Mouse (Mus musculus) CH12.LX (cell line): Measurements from ENCODE around the gene Mcl1. TPM values are rescaled to one million over a fixed set of nuclear protein-coding genes. Genes with fewer than 3 reads are reported as not detected.

Experiments used
- DNase-seq: peaks from one replicate; pipeline ENCODE4 v3.0.0-alpha.2; 2013; ENCODE audit errors: extremely low read depth
- H3K27ac ChIP-seq: 2 replicates; pipeline ENCODE4 v1.5.1; 2012; ENCODE audit warnings: low read depth, mild to moderate bottlenecking, control low read depth, moderate library complexity; ENCODE audit not compliant: insufficient read depth
- H3K27me3 ChIP-seq: replicated peaks from 2 replicates; pipeline ENCODE3; 2012; ENCODE audit warnings: inconsistent platforms
- H3K36me3 ChIP-seq, 2 experiments: replicated peaks in 1 of 2; 2 replicates each; pipeline versions ENCODE3 to v1.6.1; 2012; ENCODE audit warnings: inconsistent platforms in 1 of 2, low read length in 1 of 2, mild to moderate bottlenecking in 1 of 2, mixed read lengths in 1 of 2, moderate library complexity in 1 of 2; ENCODE audit not compliant: control insufficient read depth in 1 of 2, insufficient read depth in 1 of 2
- H3K4me1 ChIP-seq, 2 experiments: 2 replicates each; pipeline ENCODE4 v1.6.1; 2012; ENCODE audit warnings: inconsistent platforms in 1 of 2, moderate library complexity in 1 of 2; ENCODE audit not compliant: insufficient read depth in 2 of 2, control insufficient read depth in 1 of 2
- H3K4me2 ChIP-seq: 2 replicates; pipeline ENCODE4 v1.6.1; 2012; ENCODE audit warnings: low read depth, mild to moderate bottlenecking, control low read depth; ENCODE audit not compliant: poor library complexity, insufficient read depth, severe bottlenecking
- H3K4me3 ChIP-seq, 3 experiments: fragments of 150-350 bp in 1 of 3; sonication (generic) in 1 of 3; replicated peaks in 1 of 3; 2 replicates each; pipeline versions ENCODE3 to v1.5.1; 2011 to 2012; ENCODE audit warnings: low read depth in 2 of 3, low read length in 2 of 3, mild to moderate bottlenecking in 2 of 3, moderate library complexity in 2 of 3, control low read depth in 1 of 3, improper control_type of control experiment in 1 of 3, inconsistent platforms in 1 of 3, mixed read lengths in 1 of 3; ENCODE audit not compliant: poor library complexity in 1 of 3
- H3K79me2 ChIP-seq: replicated peaks from 2 replicates; pipeline ENCODE4 v1.6.1; 2012; ENCODE audit warnings: mild to moderate bottlenecking, moderate library complexity; ENCODE audit not compliant: control insufficient read depth, poor library complexity, insufficient read depth, severe bottlenecking; ENCODE audit errors: extremely low read depth
- H3K9ac ChIP-seq: 2 replicates; pipeline ENCODE4 v1.6.1; 2012; ENCODE audit warnings: low read depth, mild to moderate bottlenecking, control low read depth, moderate library complexity; ENCODE audit not compliant: insufficient read depth
- H3K9me3 ChIP-seq: replicated peaks from 2 replicates; pipeline ENCODE3; 2012; ENCODE audit warnings: low read length, inconsistent platforms, mixed read lengths
- CHD1 ChIP-seq: IDR thresholded peaks from 2 replicates; pipeline ENCODE4 v1.6.1; 2012; ENCODE audit warnings: low read depth, low read length, improper control_type of control experiment, inconsistent platforms
- CTCF ChIP-seq, 2 experiments: IDR thresholded peaks in 1 of 2; conservative IDR thresholded peaks in 1 of 2; 2 replicates each; pipeline ENCODE4 v1.5.1; 2011 to 2012; ENCODE audit warnings: low read depth in 2 of 2, low read length in 2 of 2, improper control_type of control experiment in 1 of 2, inconsistent platforms in 1 of 2, mild to moderate bottlenecking in 1 of 2, moderate library complexity in 1 of 2
- E2F4 ChIP-seq: IDR thresholded peaks from 2 replicates; pipeline ENCODE4 v1.6.1; 2011; ENCODE audit warnings: low read depth, low read length, improper control_type of control experiment; ENCODE audit not compliant: insufficient replicate concordance
- EP300 ChIP-seq: IDR thresholded peaks from 2 replicates; pipeline ENCODE4 v1.6.1; 2011; ENCODE audit warnings: low read length, improper control_type of control experiment
- GABPA ChIP-seq: IDR thresholded peaks from 2 replicates; pipeline ENCODE4 v1.6.1; 2012; ENCODE audit warnings: low read depth, low read length, improper control_type of control experiment, inconsistent platforms; ENCODE audit not compliant: insufficient replicate concordance
- HCFC1 ChIP-seq: IDR thresholded peaks from 2 replicates; pipeline ENCODE4 v1.6.1; 2012; ENCODE audit warnings: low read depth, mild to moderate bottlenecking, inconsistent platforms, low read length, improper control_type of control experiment
- MAX ChIP-seq: IDR thresholded peaks from 2 replicates; pipeline ENCODE4 v1.6.1; 2011; ENCODE audit warnings: low read length, improper control_type of control experiment
- MEF2A ChIP-seq: IDR thresholded peaks from 2 replicates; pipeline ENCODE4 v1.6.1; 2014; ENCODE audit warnings: low read depth, mild to moderate bottlenecking, inconsistent platforms, low read length, improper control_type of control experiment, borderline replicate concordance
- MYC ChIP-seq: IDR thresholded peaks from 2 replicates; pipeline ENCODE4 v1.6.1; 2011; ENCODE audit warnings: low read depth, mild to moderate bottlenecking, improper control_type of control experiment, low read length
- PAX5 ChIP-seq: IDR thresholded peaks from 2 replicates; pipeline ENCODE4 v1.6.1; 2012; ENCODE audit warnings: low read length, inconsistent platforms, mixed read lengths
- POLR2A ChIP-seq: IDR thresholded peaks from 2 replicates; pipeline ENCODE4 v1.6.1; 2011; ENCODE audit warnings: low read depth, mild to moderate bottlenecking, improper control_type of control experiment, low read length
- SIN3A ChIP-seq: IDR thresholded peaks from 2 replicates; pipeline ENCODE4 v1.6.1; 2012; ENCODE audit warnings: low read length, improper control_type of control experiment, inconsistent platforms
- TBP ChIP-seq: conservative IDR thresholded peaks from 2 replicates; pipeline ENCODE4 v1.6.1; 2011; ENCODE audit warnings: low read depth, low read length, improper control_type of control experiment
- TCF12 ChIP-seq: IDR thresholded peaks from 2 replicates; pipeline ENCODE4 v1.6.1; 2014; ENCODE audit warnings: low read depth, mild to moderate bottlenecking, inconsistent platforms, low read length, improper control_type of control experiment
- UBTF ChIP-seq: IDR thresholded peaks from 2 replicates; pipeline ENCODE4 v1.6.1; 2012; ENCODE audit warnings: low read depth, mild to moderate bottlenecking, inconsistent platforms, low read length, improper control_type of control experiment, moderate library complexity
- ZKSCAN1 ChIP-seq: IDR thresholded peaks from 2 replicates; pipeline ENCODE4 v1.6.1; 2012; ENCODE audit warnings: low read depth, inconsistent platforms, low read length, improper control_type of control experiment, borderline replicate concordance
- ZNF384 ChIP-seq: IDR thresholded peaks from 2 replicates; pipeline ENCODE4 v1.6.1; 2012; ENCODE audit warnings: low read depth, low read length, improper control_type of control experiment, inconsistent platforms
- dilution Hi-C: fragments of 300-500 bp; cut with MboI; formaldehyde crosslinking; loops from 2 replicates; pipeline ENCODE4 v1.14.3; 2020; ENCODE audit warnings: low sequenced_read_pairs; ENCODE audit not compliant: extremely low pct_unique_long_range_greater_than_20kb, extremely low pct_ligation_motif_present
- in situ Hi-C: fragments of 300-500 bp; cut with MboI; formaldehyde crosslinking; loops from 3 replicates; pipeline ENCODE4 v1.14.3; 2019; ENCODE audit warnings: low sequenced_read_pairs, low pct_ligation_motif_present, low pct_unique_long_range_greater_than_20kb, mixed read lengths
- polyA plus RNA-seq: library from polyadenylated mRNA; unstranded; fragments of >175 nt; gene quantifications from 2 replicates; pipeline ENCODE4 v1.2.1, GENCODE M21; 2012; ENCODE audit warnings: low read depth; ENCODE audit not compliant: insufficient read length
- total RNA-seq, 2 experiments: library from RNA; depleted of rRNA; stranded (reverse); fragments of 300-350 nt in 1 of 2; fragments of >200 nt in 1 of 2; gene quantifications; 2 replicates each; pipeline ENCODE4 v1.2.3; 2012 to 2014

The Mcl1 gene
- total and polyA plus RNA-seq, 3 experiments, result 95.9 to 225 (median 188) TPM

GRCm38 (mm10) chr3:95709967-95710366 is 51.4 kb downstream of the Mcl1 start:
- Histone ChIP-seq H3K9ac (no peak overlapping the region), H3K27ac (no peak overlapping the region), H3K79me2 (no peaks in the 10 kb centered on the region), H3K4me2 (no peak overlapping the region)
- dilution Hi-C loops, result no loop called here
- in situ Hi-C loops, result no loop called here
- no peak for DNase-seq
- no peak for TF ChIP-seq MEF2A
- TF ChIP-seq MAX, result no peak
- no peak for TF ChIP-seq E2F4
- no peak for TF ChIP-seq TBP
- TF ChIP-seq PAX5, result no peak
- no peak for TF ChIP-seq HCFC1
- TF ChIP-seq MYC, result no peak
- no peak for TF ChIP-seq SIN3A
- TF ChIP-seq GABPA, result no peak
- no peak for TF ChIP-seq ZKSCAN1
- no peak for TF ChIP-seq ZNF384
- TF ChIP-seq UBTF, result no peak
- TF ChIP-seq CTCF (conservative IDR thresholded peaks at IDR 0.05 in 1 of 2, IDR thresholded peaks at IDR 0.05 in 1 of 2; ENCODE audit: low read depth in 2 of 2, low read length in 2 of 2), result no peak
- no peak for TF ChIP-seq CHD1
- TF ChIP-seq EP300, result no peak
- TF ChIP-seq TCF12, result no peak
- TF ChIP-seq POLR2A, result no peak
- TF ChIP-seq, all 38 proteins: peak for 0
- H3K27me3 ChIP-seq, result no peaks in the 10 kb centered on the region
- no peak overlapping the region for H3K4me3 ChIP-seq
- peaks cover 6% of the 10 kb centered on the region for H3K9me3 ChIP-seq
- H3K36me3 ChIP-seq, result no peaks in the 10 kb centered on the region
- peaks cover 9 to 22% of the 10 kb centered on the region in 2 experiments; a peak in 3 of 4 replicates for H3K4me1 ChIP-seq

Other genes with a start within 250 kb of the Mcl1 start
- gene Arnt, start 224.4 kb upstream of the Mcl1 start, total RNA-seq (2012; rRNA removed), result 11.4 and 12.4 TPM in 2 replicates
- 13.2 and 13.5 TPM in 2 replicates for gene Arnt, start 224.4 kb upstream of the Mcl1 start, total RNA-seq (2014; rRNA removed)
- 24.9 and 27.7 TPM in 2 replicates for gene Arnt, start 224.4 kb upstream of the Mcl1 start, polyA plus RNA-seq
- gene Ctsk, start 159.5 kb upstream of the Mcl1 start, total RNA-seq (2012; rRNA removed), result 0.13 TPM in 1 of 2 replicates, not detected in the other
- not detected in 2 replicates for gene Ctsk, start 159.5 kb upstream of the Mcl1 start, total RNA-seq (2014; rRNA removed)
- 0.20 TPM in 1 of 2 replicates, not detected in the other for gene Ctsk, start 159.5 kb upstream of the Mcl1 start, polyA plus RNA-seq
- 178 and 202 TPM in 2 replicates for gene Ctss, start 132.0 kb upstream of the Mcl1 start, total RNA-seq (2012; rRNA removed)
- 282 and 300 TPM in 2 replicates for gene Ctss, start 132.0 kb upstream of the Mcl1 start, total RNA-seq (2014; rRNA removed)
- gene Ctss, start 132.0 kb upstream of the Mcl1 start, polyA plus RNA-seq, result 238 and 271 TPM in 2 replicates
- gene Hormad1, start 99.1 kb upstream of the Mcl1 start, total RNA-seq (2012; rRNA removed), result not detected in 2 replicates
- not detected in 2 replicates for gene Hormad1, start 99.1 kb upstream of the Mcl1 start, total RNA-seq (2014; rRNA removed)
- gene Hormad1, start 99.1 kb upstream of the Mcl1 start, polyA plus RNA-seq, result not detected in 2 replicates
- gene Golph3l, start 69.9 kb upstream of the Mcl1 start, total RNA-seq (2012; rRNA removed), result 22.4 and 23.4 TPM in 2 replicates
- 35.5 and 36.9 TPM in 2 replicates for gene Golph3l, start 69.9 kb upstream of the Mcl1 start, total RNA-seq (2014; rRNA removed)
- gene Golph3l, start 69.9 kb upstream of the Mcl1 start, polyA plus RNA-seq, result 21.6 and 22.7 TPM in 2 replicates
- 51.5 and 53.9 TPM in 2 replicates for gene Ensa, start 33.8 kb upstream of the Mcl1 start, total RNA-seq (2012; rRNA removed)
- gene Ensa, start 33.8 kb upstream of the Mcl1 start, total RNA-seq (2014; rRNA removed), result 57.8 and 60.8 TPM in 2 replicates
- gene Ensa, start 33.8 kb upstream of the Mcl1 start, polyA plus RNA-seq, result 58.4 and 62.6 TPM in 2 replicates
- gene Adamtsl4, start 29.1 kb downstream of the Mcl1 start, total RNA-seq (2012; rRNA removed), result 0.85 and 1.1 TPM in 2 replicates
- gene Adamtsl4, start 29.1 kb downstream of the Mcl1 start, total RNA-seq (2014; rRNA removed), result not detected in 2 replicates
- gene Adamtsl4, start 29.1 kb downstream of the Mcl1 start, polyA plus RNA-seq, result 0.10 TPM in 1 of 2 replicates, not detected in the other
- 0.42 and 1.0 TPM in 2 replicates for gene Ecm1, start 80.8 kb downstream of the Mcl1 start, total RNA-seq (2012; rRNA removed)
- gene Ecm1, start 80.8 kb downstream of the Mcl1 start, total RNA-seq (2014; rRNA removed), result 0.40 and 1.00 TPM in 2 replicates
- 4.0 and 4.3 TPM in 2 replicates for gene Ecm1, start 80.8 kb downstream of the Mcl1 start, polyA plus RNA-seq
- 71.1 and 74.7 TPM in 2 replicates for gene Tars2, start 101.4 kb downstream of the Mcl1 start, total RNA-seq (2012; rRNA removed)
- gene Tars2, start 101.4 kb downstream of the Mcl1 start, total RNA-seq (2014; rRNA removed), result 59.8 and 61.5 TPM in 2 replicates
- 97.6 and 106 TPM in 2 replicates for gene Tars2, start 101.4 kb downstream of the Mcl1 start, polyA plus RNA-seq
- gene Rprd2, start 160.1 kb downstream of the Mcl1 start, total RNA-seq (2012; rRNA removed), result 8.1 and 8.4 TPM in 2 replicates
- 12.3 and 12.5 TPM in 2 replicates for gene Rprd2, start 160.1 kb downstream of the Mcl1 start, total RNA-seq (2014; rRNA removed)
- 13.2 and 16.2 TPM in 2 replicates for gene Rprd2, start 160.1 kb downstream of the Mcl1 start, polyA plus RNA-seq
- 27.1 and 35.7 TPM in 2 replicates for gene Prpf3, start 197.1 kb downstream of the Mcl1 start, total RNA-seq (2012; rRNA removed)
- 11.0 and 11.5 TPM in 2 replicates for gene Prpf3, start 197.1 kb downstream of the Mcl1 start, total RNA-seq (2014; rRNA removed)
- 67.8 and 83.9 TPM in 2 replicates for gene Prpf3, start 197.1 kb downstream of the Mcl1 start, polyA plus RNA-seq
- gene Mrps21, start 212.7 kb downstream of the Mcl1 start, total RNA-seq (2012; rRNA removed), result 317 and 415 TPM in 2 replicates
- gene Mrps21, start 212.7 kb downstream of the Mcl1 start, total RNA-seq (2014; rRNA removed), result 453 and 557 TPM in 2 replicates
- gene Mrps21, start 212.7 kb downstream of the Mcl1 start, polyA plus RNA-seq, result 251 and 292 TPM in 2 replicates
- gene Ciart, start 223.5 kb downstream of the Mcl1 start, total RNA-seq (2012; rRNA removed), result 0.88 and 1.0 TPM in 2 replicates
- gene Ciart, start 223.5 kb downstream of the Mcl1 start, total RNA-seq (2014; rRNA removed), result 1.0 and 1.2 TPM in 2 replicates
- gene Ciart, start 223.5 kb downstream of the Mcl1 start, polyA plus RNA-seq, result 5.1 and 5.8 TPM in 2 replicates
- gene BC028528, start 233.2 kb downstream of the Mcl1 start, total RNA-seq (2012; rRNA removed), result 15.6 and 17.2 TPM in 2 replicates
- 40.6 and 54.0 TPM in 2 replicates for gene BC028528, start 233.2 kb downstream of the Mcl1 start, total RNA-seq (2014; rRNA removed)
- gene BC028528, start 233.2 kb downstream of the Mcl1 start, polyA plus RNA-seq, result 43.9 and 46.1 TPM in 2 replicates
- 63.8 and 69.4 TPM in 2 replicates for gene Aph1a, start 235.2 kb downstream of the Mcl1 start, total RNA-seq (2012; rRNA removed)
- gene Aph1a, start 235.2 kb downstream of the Mcl1 start, total RNA-seq (2014; rRNA removed), result 45.5 and 46.6 TPM in 2 replicates
- 59.9 and 62.2 TPM in 2 replicates for gene Aph1a, start 235.2 kb downstream of the Mcl1 start, polyA plus RNA-seq
- gene Car14, start 245.9 kb downstream of the Mcl1 start, total RNA-seq (2012; rRNA removed), result 0.13 TPM in 2 replicates
- gene Car14, start 245.9 kb downstream of the Mcl1 start, total RNA-seq (2014; rRNA removed), result not detected in 2 replicates
- gene Car14, start 245.9 kb downstream of the Mcl1 start, polyA plus RNA-seq, result 0.36 and 0.97 TPM in 2 replicates